ENCODE assay signal across 17 mouse cellular contexts in genomic region chr8:106131488-106132222, GRCm38 (mm10). TPM values are rescaled to one million over a fixed set of nuclear protein-coding genes. Genes with fewer than 3 reads are reported as not detected.
"Had no signal": no experiment of that assay in that cellular context is flagged by ENCODE, and none has a peak within 500 bp of the region (broad histone marks: within the 10 kb centered on the region; RNA-seq: fewer than 3 reads in every experiment).

No protein-coding gene starts in this region.

- DNase-seq: kidney, adult 18-20 months; kidney, postnatal 10 days; kidney, postnatal 4 days; lung, adult 18-20 months; retina, postnatal 1 day; right cerebral cortex, postnatal 4 days; spleen, adult 18-20 months; thymus, postnatal 36 days had no signal

- H3K4me3 ChIP-seq: intestine, embryonic 15.5 days; layer of hippocampus, adult 2 months; limb, embryonic 10.5 days; midbrain, embryonic 15.5 days; neural tube, embryonic 12.5 days had no signal

- H3K9ac ChIP-seq: intestine, embryonic 15.5 days; midbrain, embryonic 15.5 days; neural tube, embryonic 12.5 days had no signal

- H3K9me3 ChIP-seq: intestine, embryonic 15.5 days; limb, embryonic 10.5 days; midbrain, embryonic 15.5 days; neural tube, embryonic 12.5 days had no signal

- H3K4me2 ChIP-seq: intestine, embryonic 15.5 days; midbrain, embryonic 11.5 days; midbrain, embryonic 15.5 days; neural tube, embryonic 12.5 days had no signal

- H3K27ac ChIP-seq: intestine, embryonic 15.5 days; layer of hippocampus, adult 2 months; limb, embryonic 10.5 days; midbrain, embryonic 15.5 days; neural tube, embryonic 12.5 days had no signal

- ATAC-seq: intestine, embryonic 15.5 days; midbrain, embryonic 15.5 days had no signal

RNA-seq across cellular contexts. Expression of gene Esrp2, which starts 5.1 kb away (rescaled TPM):
- total RNA-seq: megakaryocyte, adult 5-6 weeks; monocyte, adult 5-6 weeks; neutrophil, adult 5-6 weeks had no signal
